In the genomic region with DNA sequence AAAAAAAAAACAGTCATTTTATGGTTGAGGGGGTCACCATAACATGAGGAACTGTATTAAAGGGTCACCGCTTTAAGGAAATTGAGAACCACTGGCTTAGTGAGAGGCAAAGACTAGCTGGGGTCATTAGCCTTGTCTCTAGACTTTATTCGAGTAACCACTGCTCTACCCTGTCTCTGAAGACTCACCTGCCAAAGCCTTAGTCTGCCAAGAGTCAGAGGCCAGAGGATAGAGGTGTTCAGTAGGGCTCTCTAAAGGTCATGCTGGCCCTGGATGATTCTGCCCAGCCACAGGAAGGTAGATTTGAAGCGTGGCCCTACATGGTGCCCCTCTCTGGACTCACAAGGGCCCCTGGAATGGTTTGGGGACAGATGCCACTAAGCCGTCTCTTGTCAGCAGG, we compare ENCODE assay signal across 20 mouse cellular contexts. TPM values are rescaled to one million over a fixed set of nuclear protein-coding genes. Genes with fewer than 3 reads are reported as not detected.
DNase-seq lines count a peak whose midpoint lies in the region; ATAC-seq and TF ChIP-seq lines count a peak whose summit lies in the region.
"Had no signal": no experiment of that assay in that cellular context is flagged by ENCODE, and none has a peak within 500 bp of the region (broad histone marks: within the 10 kb centered on the region; RNA-seq: fewer than 3 reads in every experiment).

No protein-coding gene starts in this region.

- H3K4me1 ChIP-seq in hindbrain, embryonic 10.5 days (replicated peaks) = peaks cover 19% of the 10 kb centered on the region; the same call in 1 of the 2 replicates
- no peaks in the 10 kb centered on the region for H3K4me1 ChIP-seq in hindbrain, embryonic 16.5 days (ENCODE audit: control insufficient read depth, insufficient read depth, low read depth, low read length)
- peaks cover 88% of the 10 kb centered on the region for H3K4me1 ChIP-seq in liver, embryonic 12.5 days
- peaks cover 27% of the 10 kb centered on the region for H3K4me1 ChIP-seq in embryonic facial prominence, embryonic 15.5 days
- peaks cover 84% of the 10 kb centered on the region for H3K4me1 ChIP-seq in liver, postnatal 0 days (ENCODE audit: insufficient read depth)
- H3K4me1 ChIP-seq: neural tube, embryonic 12.5 days had no signal

- 0 out of 2 replicates have a peak overlapping the region, but pooled peaks have one; percentile 66 for H3K27ac ChIP-seq in hindbrain, embryonic 10.5 days
- H3K27ac ChIP-seq in hindbrain, embryonic 16.5 days (ENCODE audit: low read depth, low read length) = no peak overlapping the region
- H3K27ac ChIP-seq in liver, embryonic 12.5 days = peak overlapping the region; percentile 58
- peak overlapping the region; percentile 59 for H3K27ac ChIP-seq in embryonic facial prominence, embryonic 15.5 days (replicated peaks)
- peak overlapping the region; percentile 23; the same call in 1 of the 2 replicates for H3K27ac ChIP-seq in liver, postnatal 0 days (ENCODE audit: low read depth)
- H3K27ac ChIP-seq: heart, embryonic 13.5 days; hindbrain, postnatal 0 days; layer of hippocampus, adult 2 months; left cerebral cortex, adult 2 months; neural tube, embryonic 12.5 days had no signal

- peaks cover 20% of the 10 kb centered on the region for H3K36me3 ChIP-seq in hindbrain, embryonic 10.5 days
- peaks cover 8% of the 10 kb centered on the region; the same call in 1 of the 2 replicates for H3K36me3 ChIP-seq in hindbrain, embryonic 16.5 days (ENCODE audit: control insufficient read depth, insufficient read depth, low read length)
- peaks cover 36% of the 10 kb centered on the region for H3K36me3 ChIP-seq in liver, embryonic 12.5 days
- H3K36me3 ChIP-seq in embryonic facial prominence, embryonic 15.5 days = peaks cover 19% of the 10 kb centered on the region
- H3K36me3 ChIP-seq in liver, postnatal 0 days (replicated peaks; ENCODE audit: insufficient read depth, low read length) = peaks cover 30% of the 10 kb centered on the region

- TF ChIP-seq EP300 in liver, postnatal 0 days (IDR thresholded peaks at IDR 0.05; ENCODE audit: low read depth) = no peak

- H3K4me3 ChIP-seq in hindbrain, embryonic 10.5 days = no peak overlapping the region
- no peak overlapping the region for H3K4me3 ChIP-seq in hindbrain, embryonic 16.5 days (ENCODE audit: low read length)
- H3K4me3 ChIP-seq in liver, embryonic 12.5 days = no peak overlapping the region
- no peak overlapping the region for H3K4me3 ChIP-seq in embryonic facial prominence, embryonic 15.5 days (replicated peaks)
- no peak overlapping the region for H3K4me3 ChIP-seq in liver, postnatal 0 days (ENCODE audit: low read depth, low read length)
- H3K4me3 ChIP-seq: embryonic facial prominence, embryonic 13.5 days; heart, embryonic 13.5 days; layer of hippocampus, adult 2 months; left cerebral cortex, adult 2 months; neural tube, embryonic 12.5 days had no signal

- H3K9ac ChIP-seq in hindbrain, embryonic 16.5 days (ENCODE audit: low read depth, low read length) = no peak overlapping the region
- H3K9ac ChIP-seq in liver, embryonic 12.5 days = 0 out of 2 replicates have a peak overlapping the region, but pooled peaks have one; percentile 6
- H3K9ac ChIP-seq in embryonic facial prominence, embryonic 15.5 days = no peak overlapping the region
- H3K9ac ChIP-seq in liver, postnatal 0 days (replicated peaks) = no peak overlapping the region; the same call in 1 of the 2 replicates
- H3K9ac ChIP-seq: embryonic facial prominence, embryonic 13.5 days; neural tube, embryonic 12.5 days had no signal

- H3K9me3 ChIP-seq in hindbrain, embryonic 10.5 days = no peaks in the 10 kb centered on the region
- no peaks in the 10 kb centered on the region for H3K9me3 ChIP-seq in hindbrain, embryonic 16.5 days (ENCODE audit: control insufficient read depth, low read length)
- no peaks in the 10 kb centered on the region for H3K9me3 ChIP-seq in liver, embryonic 12.5 days (replicated peaks)
- H3K9me3 ChIP-seq in embryonic facial prominence, embryonic 15.5 days (replicated peaks) = no peaks in the 10 kb centered on the region
- no peaks in the 10 kb centered on the region for H3K9me3 ChIP-seq in liver, postnatal 0 days (ENCODE audit: low read length)
- H3K9me3 ChIP-seq: embryonic facial prominence, embryonic 13.5 days; heart, embryonic 13.5 days; neural tube, embryonic 12.5 days had no signal

- no peak for DNase-seq in hindbrain, embryonic 10.5 days (ENCODE audit: low spot score)
- no peak for DNase-seq in liver
- DNase-seq in liver, postnatal 0 days = no peak
- no peak for DNase-seq in urinary bladder, postnatal 10 days (ENCODE audit: low spot score)
- DNase-seq in embryo, embryonic 9.5 days (ENCODE audit: extremely low spot score) = no peak
- DNase-seq: adrenal gland, adult 2 months; cerebellum, adult 11 months; gastrocnemius, postnatal 36 days; right cerebral cortex, postnatal 25 days; thymus, adult 2 months had no signal

- 79% methylated on average over 4 of the region's 4 CpGs for WGBS in hindbrain, embryonic 10.5 days
- WGBS in hindbrain, embryonic 16.5 days = 86% methylated on average over 4 of the region's 4 CpGs
- WGBS in liver, embryonic 12.5 days (ENCODE audit: insufficient replicate concordance) = 72% methylated on average over 4 of the region's 4 CpGs
- 73% methylated on average over 4 of the region's 4 CpGs for WGBS in embryonic facial prominence, embryonic 15.5 days
- 79% methylated on average over 4 of the region's 4 CpGs for WGBS in liver, postnatal 0 days (ENCODE audit: insufficient replicate concordance)

- H3K27me3 ChIP-seq in hindbrain, embryonic 10.5 days (ENCODE audit: insufficient read depth, poor library complexity, severe bottlenecking) = no peaks in the 10 kb centered on the region
- no peaks in the 10 kb centered on the region for H3K27me3 ChIP-seq in hindbrain, embryonic 16.5 days (replicated peaks; ENCODE audit: control insufficient read depth, insufficient read depth, low read length)
- H3K27me3 ChIP-seq in liver, embryonic 12.5 days (replicated peaks) = 0 out of 2 replicates have a peak, but pooled peaks cover 4% of the 10 kb centered on the region
- H3K27me3 ChIP-seq in embryonic facial prominence, embryonic 15.5 days = no peaks in the 10 kb centered on the region
- H3K27me3 ChIP-seq in liver, postnatal 0 days (ENCODE audit: insufficient read depth, low read length) = no peaks in the 10 kb centered on the region
- H3K27me3 ChIP-seq: embryonic facial prominence, embryonic 13.5 days; heart, embryonic 13.5 days; neural tube, embryonic 12.5 days had no signal

- no peak for ATAC-seq in hindbrain, embryonic 16.5 days
- ATAC-seq in liver, embryonic 12.5 days = no peak
- no peak for ATAC-seq in embryonic facial prominence, embryonic 15.5 days (ENCODE audit: insufficient number of reproducible peaks, low FRiP score, low TSS enrichment, low read depth)
- ATAC-seq in liver, postnatal 0 days = no peak
- ATAC-seq: hindbrain, postnatal 0 days; midbrain, embryonic 16.5 days had no signal

- no peak overlapping the region for H3K4me2 ChIP-seq in hindbrain, embryonic 16.5 days (ENCODE audit: low read length)
- H3K4me2 ChIP-seq in liver, embryonic 12.5 days = no peak overlapping the region
- H3K4me2 ChIP-seq in embryonic facial prominence, embryonic 15.5 days (replicated peaks) = no peak overlapping the region
- no peak overlapping the region for H3K4me2 ChIP-seq in liver, postnatal 0 days (ENCODE audit: low read depth, low read length)
- H3K4me2 ChIP-seq: embryonic facial prominence, embryonic 13.5 days; heart, embryonic 13.5 days; neural tube, embryonic 12.5 days had no signal

- TF ChIP-seq CTCF in liver, postnatal 0 days (IDR thresholded peaks at IDR 0.05; ENCODE audit: low read depth) = no peak

RNA-seq across cellular contexts. Expression of a gene that starts 9.2 kb away (rescaled TPM):
- polyA plus RNA-seq in hindbrain, embryonic 10.5 days (2016; fragmentation: Nextera tagmentation; extraction: Ambion mirVana) = 8.8 and 9.7 TPM in 2 replicates
- polyA plus RNA-seq in hindbrain, embryonic 16.5 days (2015; fragmentation: Nextera tagmentation; extraction: Ambion mirVana) = 10.9 and 13.7 TPM in 2 replicates
- 16.2 and 18.1 TPM in 2 replicates for polyA plus RNA-seq in liver, embryonic 12.5 days (2016; fragmentation: Nextera tagmentation; extraction: Ambion mirVana)
- 14.4 and 18.9 TPM in 2 replicates for polyA plus RNA-seq in embryonic facial prominence, embryonic 15.5 days (2015; fragmentation: Nextera tagmentation; extraction: Ambion mirVana)
- polyA plus RNA-seq in liver, postnatal 0 days (2015; fragmentation: Nextera tagmentation; extraction: Ambion mirVana) = 17.1 and 21.9 TPM in 2 replicates

RNA-seq across cellular contexts. Expression of a gene that starts 15.3 kb away (rescaled TPM):
- 4.9 and 5.1 TPM in 2 replicates for polyA plus RNA-seq in hindbrain, embryonic 10.5 days (2016; fragmentation: Nextera tagmentation; extraction: Ambion mirVana)
- polyA plus RNA-seq in hindbrain, embryonic 16.5 days (2015; fragmentation: Nextera tagmentation; extraction: Ambion mirVana) = 3.2 TPM in 2 replicates
- polyA plus RNA-seq in liver, embryonic 12.5 days (2016; fragmentation: Nextera tagmentation; extraction: Ambion mirVana) = 12.5 and 13.2 TPM in 2 replicates
- 22.2 and 24.0 TPM in 2 replicates for polyA plus RNA-seq in embryonic facial prominence, embryonic 15.5 days (2015; fragmentation: Nextera tagmentation; extraction: Ambion mirVana)
- 7.8 and 8.3 TPM in 2 replicates for polyA plus RNA-seq in liver, postnatal 0 days (2015; fragmentation: Nextera tagmentation; extraction: Ambion mirVana)

RNA-seq across cellular contexts. Expression of a gene that starts 33.1 kb away (rescaled TPM):
- 12.1 and 13.4 TPM in 2 replicates for polyA plus RNA-seq in hindbrain, embryonic 10.5 days (2016; fragmentation: Nextera tagmentation; extraction: Ambion mirVana)
- polyA plus RNA-seq in hindbrain, embryonic 16.5 days (2015; fragmentation: Nextera tagmentation; extraction: Ambion mirVana) = 17.5 and 18.7 TPM in 2 replicates
- 4.9 and 5.0 TPM in 2 replicates for polyA plus RNA-seq in liver, embryonic 12.5 days (2016; fragmentation: Nextera tagmentation; extraction: Ambion mirVana)
- 11.7 and 12.3 TPM in 2 replicates for polyA plus RNA-seq in embryonic facial prominence, embryonic 15.5 days (2015; fragmentation: Nextera tagmentation; extraction: Ambion mirVana)
- 2.5 and 3.2 TPM in 2 replicates for polyA plus RNA-seq in liver, postnatal 0 days (2015; fragmentation: Nextera tagmentation; extraction: Ambion mirVana)

RNA-seq across cellular contexts. Expression of a gene that starts 35.4 kb away (rescaled TPM):
- polyA plus RNA-seq in hindbrain, embryonic 10.5 days (2016; fragmentation: Nextera tagmentation; extraction: Ambion mirVana) = 1.4 and 2.6 TPM in 2 replicates
- polyA plus RNA-seq in hindbrain, embryonic 16.5 days (2015; fragmentation: Nextera tagmentation; extraction: Ambion mirVana) = 9.8 and 11.4 TPM in 2 replicates
- polyA plus RNA-seq in liver, embryonic 12.5 days (2016; fragmentation: Nextera tagmentation; extraction: Ambion mirVana) = 0.06 and 0.10 TPM in 2 replicates
- 0.91 and 0.97 TPM in 2 replicates for polyA plus RNA-seq in embryonic facial prominence, embryonic 15.5 days (2015; fragmentation: Nextera tagmentation; extraction: Ambion mirVana)
- polyA plus RNA-seq in liver, postnatal 0 days (2015; fragmentation: Nextera tagmentation; extraction: Ambion mirVana) = 0.14 and 0.22 TPM in 2 replicates
